Mouse (Mus musculus) C2C12 (cell line): ENCODE data around the gene Dner. TPM values are rescaled to one million over a fixed set of nuclear protein-coding genes. Genes with fewer than 3 reads are reported as not detected.

Experiments
- H3K27me3 ChIP-seq: one replicate; pipeline ENCODE4 v1.6.1; 2011; ENCODE audit not compliant: control insufficient read depth, insufficient read depth, insufficient read length
- H3K36me3 ChIP-seq: one replicate; pipeline ENCODE4 v1.6.1; 2011; ENCODE audit not compliant: control insufficient read depth, insufficient read depth
- H3K4me3 ChIP-seq: one replicate; pipeline ENCODE4 v1.5.1; 2011; ENCODE audit warnings: mild to moderate bottlenecking, control low read depth; ENCODE audit not compliant: poor library complexity, insufficient read depth, severe bottlenecking
- H3K79me2 ChIP-seq: one replicate; pipeline ENCODE4 v1.6.1; 2011; ENCODE audit not compliant: control insufficient read depth, insufficient read depth
- H3K79me3 ChIP-seq: one replicate; pipeline ENCODE4 v1.6.1; 2011; ENCODE audit warnings: low read depth, control low read depth
- H3ac ChIP-seq: one replicate; pipeline ENCODE3; 2011; ENCODE audit warnings: low read depth; ENCODE audit not compliant: control insufficient read depth, insufficient read length
- CEBPB ChIP-seq: IDR thresholded peaks from one replicate; pipeline ENCODE4 v1.6.1; 2011; ENCODE audit warnings: low read depth, mild to moderate bottlenecking, control low read depth, moderate library complexity
- CTCF ChIP-seq: IDR thresholded peaks from one replicate; pipeline ENCODE4 v1.5.1; 2011; ENCODE audit not compliant: control insufficient read depth, insufficient read depth, insufficient read length
- FOSL1 ChIP-seq: IDR thresholded peaks from one replicate; pipeline ENCODE4 v1.8.0; 2011; ENCODE audit warnings: mild to moderate bottlenecking, low read length; ENCODE audit not compliant: poor library complexity, insufficient read depth, severe bottlenecking
- MAX ChIP-seq: IDR thresholded peaks from one replicate; pipeline ENCODE4 v1.6.1; 2011; ENCODE audit warnings: mild to moderate bottlenecking, control low read depth
- MYOD1 ChIP-seq: IDR thresholded peaks from one replicate; pipeline ENCODE4 v1.6.1; 2011; ENCODE audit warnings: low read depth; ENCODE audit not compliant: control insufficient read depth, insufficient read length
- MYOG ChIP-seq: IDR thresholded peaks from one replicate; pipeline ENCODE4 v1.6.1; 2011; ENCODE audit not compliant: control insufficient read depth, insufficient read length; ENCODE audit errors: extremely low read depth
- USF1 ChIP-seq: IDR thresholded peaks from one replicate; pipeline ENCODE4 v1.6.1; 2011; ENCODE audit warnings: low read depth, mild to moderate bottlenecking, control low read depth, moderate library complexity
- polyA plus RNA-seq: library from polyadenylated mRNA; unstranded; fragments of >200 nt; fragmentation: generic; extraction: Trizol; gene quantifications from one replicate; pipeline ENCODE4 v1.2.1, GENCODE M21; 2012; ENCODE audit warnings: missing spikeins

Dner gene
- polyA plus RNA-seq, 1 experiment = 0.04 TPM

- no peak overlapping the region for H3ac ChIP-seq
- no peaks in the 10 kb centered on the region for H3K36me3 ChIP-seq
- H3K79me3 ChIP-seq = no peaks in the 10 kb centered on the region
- TF ChIP-seq USF1 = no peak
- TF ChIP-seq CTCF = no peak
- TF ChIP-seq FOSL1 = no peak
- no peak for TF ChIP-seq MAX
- no peak for TF ChIP-seq MYOG
- TF ChIP-seq MYOD1 = no peak
- no peak for TF ChIP-seq CEBPB
- no peaks in the 10 kb centered on the region for H3K27me3 ChIP-seq
- H3K4me3 ChIP-seq = no peak overlapping the region
- no peaks in the 10 kb centered on the region for H3K79me2 ChIP-seq
Observed at GRCm38 (mm10) chr1:84590534-84590933, 105.5 kb downstream of the Dner start.

DNA sequence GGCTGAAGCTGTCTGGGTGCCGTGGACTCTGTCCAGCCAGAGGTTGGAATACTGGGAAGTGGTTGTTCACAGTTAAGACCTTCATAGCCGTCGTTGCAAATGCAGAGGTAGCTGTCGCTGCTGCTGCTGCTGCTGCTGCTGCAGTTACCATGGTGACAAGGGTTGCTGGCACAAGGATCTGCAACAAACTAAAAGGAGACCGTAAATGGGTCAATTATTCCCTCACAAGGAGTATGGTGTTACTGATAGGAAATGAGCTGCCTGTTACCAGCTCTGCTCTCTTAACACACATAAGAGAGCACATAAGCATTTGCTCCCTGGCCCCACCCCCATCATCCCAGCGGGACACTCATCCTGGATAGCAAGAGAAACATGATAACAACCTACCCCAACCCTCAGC, 110.6 kb downstream of the Dner start:
- Histone ChIP-seq H3K4me3 (no peak overlapping the region), H3ac (no peak overlapping the region), H3K79me2 (no peaks in the 10 kb centered on the region), H3K36me3 (no peaks in the 10 kb centered on the region), H3K27me3 (no peaks in the 10 kb centered on the region), H3K79me3 (no peaks in the 10 kb centered on the region)
- TF ChIP-seq FOSL1 (no peak), MYOG (no peak), MYOD1 (no peak), USF1 (no peak), CTCF (no peak), CEBPB (no peak), MAX (no peak)

DNA sequence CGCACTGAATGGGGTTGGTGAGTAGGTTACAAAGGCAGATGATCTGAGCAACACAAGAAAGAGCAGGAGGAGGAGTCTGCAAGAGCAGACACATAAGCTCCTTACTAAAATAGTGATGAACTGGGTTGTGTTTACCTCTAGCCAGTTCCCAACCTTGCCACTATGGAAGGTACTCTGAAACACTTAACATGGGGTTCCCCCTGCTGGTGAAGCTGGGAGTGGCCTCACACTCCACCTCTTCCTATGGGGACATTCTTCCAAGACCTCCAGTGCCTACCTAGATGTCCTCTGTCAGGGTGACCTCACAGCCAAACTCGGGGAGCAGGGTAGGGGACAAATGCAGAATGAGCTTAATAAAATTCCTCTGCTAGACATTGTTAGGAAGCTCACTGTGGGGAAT, 114.2 kb downstream of the Dner start:
- Histone ChIP-seq H3K79me3 (no peaks in the 10 kb centered on the region), H3ac (no peak overlapping the region), H3K36me3 (no peaks in the 10 kb centered on the region), H3K27me3 (no peaks in the 10 kb centered on the region), H3K79me2 (no peaks in the 10 kb centered on the region), H3K4me3 (no peak overlapping the region)
- no peak for TF ChIP-seq USF1
- TF ChIP-seq FOSL1 = no peak
- no peak for TF ChIP-seq MYOG
- TF ChIP-seq CTCF = peak; percentile 24

GRCm38 (mm10) chr1:84561841-84562240, 134.2 kb downstream of the Dner start:
- Histone ChIP-seq H3ac (no peak overlapping the region), H3K79me2 (no peaks in the 10 kb centered on the region), H3K79me3 (no peaks in the 10 kb centered on the region), H3K36me3 (no peaks in the 10 kb centered on the region), H3K27me3 (no peaks in the 10 kb centered on the region), H3K4me3 (no peak overlapping the region)
- TF ChIP-seq USF1 = peak; percentile 85
- no peak for TF ChIP-seq MAX

DNA sequence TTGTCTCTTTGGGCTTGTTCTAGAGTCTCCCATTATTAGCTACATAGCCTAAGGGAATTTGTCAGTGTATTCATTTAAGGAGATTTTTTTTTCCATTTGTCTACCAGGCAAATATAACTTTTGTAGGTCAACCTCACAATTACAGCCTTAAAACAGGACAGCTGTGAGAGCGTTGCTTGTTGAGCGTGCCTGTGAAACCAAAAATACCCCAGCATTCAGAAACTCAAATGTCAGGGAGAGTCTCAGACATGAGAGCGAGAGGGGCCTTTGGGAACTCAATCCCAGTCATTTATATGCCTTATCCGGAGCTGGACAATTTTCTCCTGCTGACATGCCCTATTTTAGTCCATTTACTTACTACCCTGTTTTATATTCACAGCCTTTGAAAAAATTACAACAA, 134.6 kb downstream of the Dner start:
- no peak overlapping the region for H3ac ChIP-seq
- no peaks in the 10 kb centered on the region for H3K36me3 ChIP-seq
- no peak overlapping the region for H3K4me3 ChIP-seq
- no peaks in the 10 kb centered on the region for H3K79me2 ChIP-seq
- H3K79me3 ChIP-seq = no peaks in the 10 kb centered on the region
- H3K27me3 ChIP-seq = no peaks in the 10 kb centered on the region
- no peak for TF ChIP-seq MAX
- no peak for TF ChIP-seq MYOD1
- TF ChIP-seq CTCF = no peak
- no peak for TF ChIP-seq FOSL1
- TF ChIP-seq CEBPB = no peak
- TF ChIP-seq USF1 = no peak
- no peak for TF ChIP-seq MYOG

DNA sequence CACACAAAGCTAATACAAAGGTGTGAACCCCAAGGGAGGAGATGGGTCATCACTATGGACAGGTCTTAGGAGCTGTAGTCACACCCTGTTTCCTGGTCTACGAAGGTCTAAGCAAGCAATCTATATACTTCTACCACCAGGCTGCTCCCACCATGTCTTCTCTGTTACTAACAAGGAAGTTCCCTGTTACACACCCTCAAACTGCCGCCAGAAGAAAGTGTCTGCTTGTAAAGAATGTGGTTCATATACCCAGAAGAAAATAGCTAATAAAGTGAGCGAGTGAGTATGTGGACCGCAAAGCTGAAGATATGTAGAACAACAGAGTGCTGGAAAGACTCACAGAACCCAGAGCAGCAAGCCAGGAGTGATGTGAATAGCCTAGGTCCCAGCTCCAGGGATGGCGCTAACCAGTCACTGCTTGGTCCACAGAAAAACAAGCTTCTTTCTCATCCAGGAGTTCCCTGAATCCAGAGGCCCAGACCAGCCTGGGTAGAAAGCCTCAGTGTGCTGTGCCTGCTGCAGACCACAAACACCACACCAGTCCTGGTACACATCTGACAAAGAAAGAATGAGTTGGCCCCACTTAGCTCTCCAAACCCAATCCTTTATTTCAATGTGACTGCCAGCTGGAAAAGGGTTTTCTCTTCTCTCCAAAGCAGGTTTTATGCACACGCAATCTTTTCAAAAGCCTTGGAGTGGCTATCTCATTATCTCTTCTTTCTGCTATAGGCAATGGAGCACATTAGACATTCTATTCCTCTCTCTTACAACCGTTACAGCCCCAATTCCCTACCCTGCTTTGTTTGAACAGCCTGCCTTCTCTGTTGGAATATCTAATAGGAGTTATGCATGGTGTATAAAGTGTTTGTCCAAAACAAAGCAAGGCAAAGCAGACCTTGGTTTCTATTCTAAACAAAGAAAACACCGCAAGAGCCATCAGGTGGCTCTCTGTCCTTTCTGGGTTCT, 139.2 kb downstream of the Dner start:
- H3ac ChIP-seq = no peak overlapping the region
- no peak overlapping the region for H3K4me3 ChIP-seq
- TF ChIP-seq FOSL1 (no peak), CTCF (no peak), CEBPB (no peak), MYOG (no peak)
- no peaks in the 10 kb centered on the region for H3K27me3 ChIP-seq
- no peaks in the 10 kb centered on the region for H3K79me3 ChIP-seq
- H3K79me2 ChIP-seq = no peaks in the 10 kb centered on the region
- H3K36me3 ChIP-seq = no peaks in the 10 kb centered on the region
